Mouse (Mus musculus) ES-Bruce4 (cell line): ENCODE results near the gene Crocc.

Source experiments
- CTCF ChIP-seq: IDR thresholded peaks from one replicate; pipeline ENCODE4 v1.8.1; 2011; ENCODE audit warnings: low read depth, low read length
- EP300 ChIP-seq: IDR thresholded peaks from 2 replicates; pipeline ENCODE4 v1.6.1; 2011; ENCODE audit warnings: low read depth, low read length; ENCODE audit not compliant: insufficient read depth
- POLR2A ChIP-seq: IDR thresholded peaks from one replicate; pipeline ENCODE4 v1.8.1; 2011; ENCODE audit warnings: low read length; ENCODE audit not compliant: insufficient read depth

- TF ChIP-seq CTCF, result no peak
- no peak for TF ChIP-seq POLR2A
- TF ChIP-seq EP300, result no peak
Observed at GRCm38 (mm10) chr4:141099956-141100355, 39.6 kb upstream of the Crocc start.
